14 mouse cellular contexts compared by ENCODE assay signal in genomic region chr15:95639115-95639828, GRCm38 (mm10). TPM values are rescaled to one million over a fixed set of nuclear protein-coding genes. Genes with fewer than 3 reads are reported as not detected.
DNase-seq lines count a peak whose midpoint lies in the region; ATAC-seq lines count a peak whose summit lies in the region.
"Had no signal": no experiment of that assay in that cellular context is flagged by ENCODE, and none has a peak within 500 bp of the region (broad histone marks: within the 10 kb centered on the region; RNA-seq: fewer than 3 reads in every experiment).

No protein-coding gene starts in this region.

- H3K36me3 ChIP-seq in forebrain, embryonic 13.5 days (ENCODE audit: poor library complexity, severe bottlenecking), result no peaks in the 10 kb centered on the region
- no peaks in the 10 kb centered on the region for H3K36me3 ChIP-seq in limb, embryonic 11.5 days (ENCODE audit: control insufficient read depth, insufficient read depth, low read length)
- H3K36me3 ChIP-seq: embryonic facial prominence, embryonic 13.5 days; G1E had no signal

- peaks cover 66% of the 10 kb centered on the region for H3K27me3 ChIP-seq in forebrain, embryonic 13.5 days
- no peaks in the 10 kb centered on the region for H3K27me3 ChIP-seq in limb, embryonic 11.5 days (ENCODE audit: control insufficient read depth, insufficient read depth, low read length)

- peak overlapping the region; percentile 43 for H3K4me2 ChIP-seq in forebrain, embryonic 13.5 days
- no peak overlapping the region for H3K4me2 ChIP-seq in limb, embryonic 11.5 days (ENCODE audit: low read depth, severe bottlenecking)

- peak; percentile 71 for DNase-seq in embryo, embryonic 11 days
- DNase-seq in limb, embryonic 11.5 days (ENCODE audit: low spot score), result peak; percentile 33
- peak; percentile 49 for DNase-seq in neural tube, embryonic 10.5 days (ENCODE audit: extremely low spot score, low spot score)
- DNase-seq in B cell, adult 2 months, result no peak
- DNase-seq in cerebellum, postnatal 4 days (ENCODE audit: low spot score in 2 of 2), result no peak
- DNase-seq in thymus, postnatal 0 days (ENCODE audit: low spot score), result no peak
- DNase-seq: gastrocnemius, postnatal 14 days; heart, postnatal 14 days; kidney, postnatal 36 days; lung, postnatal 4 days had no signal

- no peak overlapping the region for H3K4me3 ChIP-seq in forebrain, embryonic 13.5 days
- H3K4me3 ChIP-seq in limb, embryonic 11.5 days (ENCODE audit: low read depth, low read length), result no peak overlapping the region
- H3K4me3 ChIP-seq: embryonic facial prominence, embryonic 13.5 days had no signal

- no peak overlapping the region for H3K27ac ChIP-seq in forebrain, embryonic 13.5 days
- peak overlapping the region; percentile 68 for H3K27ac ChIP-seq in limb, embryonic 11.5 days (replicated peaks; ENCODE audit: low read depth, low read length)
- H3K27ac ChIP-seq: embryonic facial prominence, embryonic 13.5 days had no signal

- H3K9ac ChIP-seq in forebrain, embryonic 13.5 days, result 0 out of 2 replicates have a peak overlapping the region, but pooled peaks have one; percentile 6
- H3K9ac ChIP-seq in limb, embryonic 11.5 days (ENCODE audit: low read length), result no peak overlapping the region
- H3K9ac ChIP-seq: embryonic facial prominence, embryonic 13.5 days had no signal

- 19% methylated on average over 20 of the region's 20 CpGs for WGBS in forebrain, embryonic 13.5 days
- 66% methylated on average over 20 of the region's 20 CpGs for WGBS in limb, embryonic 11.5 days

- H3K4me1 ChIP-seq in forebrain, embryonic 13.5 days, result peaks cover 35% of the 10 kb centered on the region
- H3K4me1 ChIP-seq in limb, embryonic 11.5 days (ENCODE audit: control insufficient read depth, insufficient read depth, low read length), result peaks cover 10% of the 10 kb centered on the region; the same call in 1 of the 2 replicates

- 0 out of 2 replicates have a peak, but pooled peaks have one; percentile 19 for ATAC-seq in forebrain, embryonic 13.5 days
- ATAC-seq in limb, embryonic 11.5 days (ENCODE audit: insufficient number of reproducible peaks, low FRiP score, low TSS enrichment, low read depth), result no peak

- no peaks in the 10 kb centered on the region for H3K9me3 ChIP-seq in forebrain, embryonic 13.5 days (replicated peaks)
- no peaks in the 10 kb centered on the region for H3K9me3 ChIP-seq in limb, embryonic 11.5 days (ENCODE audit: control insufficient read depth, low read length)
- H3K9me3 ChIP-seq: embryonic facial prominence, embryonic 13.5 days; G1E had no signal

RNA-seq across cellular contexts. Expression of gene Dbx2, which starts 16.5 kb away (rescaled TPM):
- 0.28 TPM in 1 of 2 replicates, not detected in the other for polyA plus RNA-seq in forebrain, embryonic 13.5 days (2015; fragmentation: Nextera tagmentation; extraction: Ambion mirVana)
- polyA plus RNA-seq in limb, embryonic 11.5 days (2014; fragmentation: Nextera tagmentation; extraction: Ambion mirVana), result 1.1 and 1.2 TPM in 2 replicates
- 4.0 and 5.2 TPM in 2 replicates for polyA plus RNA-seq in thymus, postnatal 0 days (2015; fragmentation: Nextera tagmentation; extraction: Ambion mirVana)
- polyA plus RNA-seq: liver, adult 2 months had no signal

Comparison
In these comparisons a context has a peak if more than half of its experiments do, and no peak if none do; other contexts are left out.
1. DNase-seq: peak in embryo, embryonic 11 days (single experiment), limb, embryonic 11.5 days (single experiment) and neural tube, embryonic 10.5 days (single experiment); none in B cell, adult 2 months (0 of 2), cerebellum, postnatal 4 days (0 of 2) and thymus, postnatal 0 days (single experiment).